Mouse (Mus musculus): ENCODE results near the gene Rassf3.

Gene Rassf3

DNA sequence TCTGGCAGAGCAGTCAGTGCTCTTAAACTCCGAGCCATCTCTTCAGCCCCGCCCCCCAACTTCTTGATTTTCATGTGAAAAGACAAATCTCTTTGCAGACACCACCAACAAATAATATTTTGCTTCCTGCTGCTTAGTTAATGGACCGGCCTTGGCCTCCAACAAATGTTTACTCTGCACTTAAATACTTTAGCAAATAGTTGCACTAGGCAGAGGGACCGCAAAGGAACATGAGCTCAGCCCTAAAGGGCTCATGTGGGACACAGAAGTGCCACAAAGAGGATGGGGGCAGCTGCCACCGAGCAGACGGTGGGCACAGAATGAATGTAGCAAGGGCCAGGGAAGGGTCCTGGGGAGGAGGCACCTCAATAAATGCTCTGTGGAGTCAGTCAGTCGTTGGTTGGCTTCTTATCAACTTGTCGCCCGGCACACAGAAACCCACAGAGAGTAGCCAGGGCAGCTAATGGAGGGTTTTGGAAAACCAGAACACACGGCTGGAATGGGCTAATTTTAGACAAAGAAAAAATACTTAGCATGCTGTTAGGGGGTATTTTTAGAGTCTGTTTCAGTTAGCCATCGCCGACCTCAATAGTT lies 44.0 kb downstream of the Rassf3 start:
- in situ Hi-C loops (cut with MboI, MseI): no loop called here

DNA sequence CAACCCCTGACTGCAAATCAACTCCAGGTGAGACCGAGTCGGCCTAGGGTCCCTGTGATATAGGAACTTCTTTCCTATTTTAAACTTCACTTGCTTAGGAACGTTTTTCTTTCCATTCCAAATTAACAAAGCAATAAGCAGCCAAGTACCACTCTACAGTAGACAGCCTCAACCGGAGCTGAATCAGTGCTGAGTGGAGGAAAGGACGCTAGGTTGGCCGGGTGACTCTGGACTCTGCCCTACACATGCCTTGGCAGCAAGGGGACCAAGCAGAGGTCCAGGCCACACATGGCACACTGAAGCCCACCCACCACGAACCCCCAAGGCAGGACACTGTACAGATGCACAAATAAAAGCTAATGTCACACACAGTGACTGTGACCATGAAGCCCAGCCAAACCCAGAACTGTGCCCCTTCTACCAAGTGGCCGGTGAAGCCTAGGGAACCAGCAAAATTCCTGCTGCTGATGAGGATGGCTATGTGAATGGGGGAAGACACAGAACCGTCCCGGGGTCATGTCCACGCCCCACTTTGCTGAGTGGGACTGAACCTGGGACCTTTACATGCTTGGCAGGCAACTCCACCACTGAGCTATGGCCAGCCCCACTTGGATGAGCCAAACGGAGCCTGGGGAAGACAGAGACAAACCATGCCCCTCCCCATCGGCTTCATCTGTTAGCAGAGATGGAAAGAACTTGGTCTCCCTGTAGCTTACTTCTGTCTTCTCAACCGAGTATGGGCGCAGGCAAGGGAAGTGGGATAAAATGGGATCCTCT lies 45.2 kb downstream of the Rassf3 start:
- in situ Hi-C loops (cut with MboI, MseI): no loop called here

DNA sequence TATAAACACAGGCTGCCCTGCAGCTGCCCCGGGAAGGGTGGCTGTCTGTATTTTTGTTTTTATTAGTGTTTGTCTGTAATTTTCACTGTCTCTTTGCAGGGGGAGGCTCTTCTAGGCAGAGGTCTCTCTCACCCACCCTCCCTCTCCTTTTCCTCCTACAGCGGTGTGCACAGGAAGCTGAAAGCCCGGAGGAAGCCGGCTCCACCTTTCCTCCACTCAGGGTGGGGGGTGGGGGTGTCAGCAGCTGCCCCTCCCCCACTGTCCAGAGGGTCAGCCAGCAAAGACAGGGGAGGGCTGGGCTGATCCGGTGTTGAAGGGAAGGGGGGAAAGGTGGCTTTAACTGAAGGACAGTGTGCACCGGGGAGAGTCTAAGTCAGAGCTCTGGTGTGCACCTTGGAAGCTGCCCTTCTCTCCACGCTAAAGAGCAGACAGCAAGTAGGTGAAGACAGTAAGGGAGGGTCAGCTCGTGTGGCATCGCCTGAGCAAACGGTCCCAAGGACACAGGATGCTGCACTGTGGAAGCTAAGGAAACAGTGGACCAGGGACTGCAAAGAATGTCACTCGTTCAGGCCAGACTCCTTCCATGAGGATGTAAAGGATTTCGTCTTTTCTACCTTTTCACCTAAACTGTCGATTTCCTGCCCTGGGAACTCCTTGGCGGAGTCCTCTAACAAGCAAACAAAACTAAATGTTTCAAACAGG lies 46.0 kb downstream of the Rassf3 start:
- in situ Hi-C loops (cut with MboI, MseI): loop anchor here (5.0 kb wide), 2 partner anchors 37 to 77 kb away; no protein-coding TSS in a partner anchor

DNA sequence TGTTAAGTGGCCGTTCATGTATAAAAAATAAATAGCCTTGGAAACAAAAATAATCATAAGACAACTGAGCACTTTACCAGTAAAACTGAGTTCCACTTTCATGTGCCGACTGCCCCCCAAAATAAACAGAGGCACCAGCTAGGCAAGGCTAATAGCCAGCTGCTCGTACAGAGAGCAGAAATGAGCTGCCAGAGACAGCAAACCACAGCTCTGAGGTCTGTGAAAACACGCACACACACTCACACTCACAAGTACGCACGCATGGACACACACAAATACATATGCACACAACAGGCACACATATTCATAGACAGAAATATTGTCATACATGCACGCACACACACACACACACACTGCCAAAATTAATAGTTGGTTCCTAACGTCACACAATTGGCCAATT lies 46.6 kb downstream of the Rassf3 start:
- in situ Hi-C loops (cut with MboI, MseI): loop anchor here (5.0 kb wide), 2 partner anchors 38 to 78 kb away; no protein-coding TSS in a partner anchor

DNA sequence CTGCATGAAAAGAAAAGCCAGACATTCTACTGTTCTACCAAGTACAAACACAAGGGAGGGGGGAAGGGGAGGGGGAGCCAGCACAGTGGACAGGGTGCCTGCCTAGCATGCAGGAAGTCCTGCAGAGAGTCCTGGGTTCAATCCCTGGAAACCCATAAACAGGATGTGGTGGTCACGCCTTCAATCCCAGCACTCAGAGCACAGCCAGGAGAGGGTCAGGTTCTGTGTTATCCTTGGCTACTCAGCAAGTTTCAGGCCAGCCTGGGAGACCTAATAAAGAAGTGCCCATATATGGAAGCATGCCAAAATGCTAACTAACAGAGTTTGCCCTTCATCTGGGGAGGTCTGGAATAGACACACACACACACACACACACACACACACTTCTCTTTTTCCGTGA lies 47.1 kb downstream of the Rassf3 start:
- in situ Hi-C loops (cut with MboI, MseI): loop anchor here (5.0 kb wide), 2 partner anchors 38 to 78 kb away; no protein-coding TSS in a partner anchor

DNA sequence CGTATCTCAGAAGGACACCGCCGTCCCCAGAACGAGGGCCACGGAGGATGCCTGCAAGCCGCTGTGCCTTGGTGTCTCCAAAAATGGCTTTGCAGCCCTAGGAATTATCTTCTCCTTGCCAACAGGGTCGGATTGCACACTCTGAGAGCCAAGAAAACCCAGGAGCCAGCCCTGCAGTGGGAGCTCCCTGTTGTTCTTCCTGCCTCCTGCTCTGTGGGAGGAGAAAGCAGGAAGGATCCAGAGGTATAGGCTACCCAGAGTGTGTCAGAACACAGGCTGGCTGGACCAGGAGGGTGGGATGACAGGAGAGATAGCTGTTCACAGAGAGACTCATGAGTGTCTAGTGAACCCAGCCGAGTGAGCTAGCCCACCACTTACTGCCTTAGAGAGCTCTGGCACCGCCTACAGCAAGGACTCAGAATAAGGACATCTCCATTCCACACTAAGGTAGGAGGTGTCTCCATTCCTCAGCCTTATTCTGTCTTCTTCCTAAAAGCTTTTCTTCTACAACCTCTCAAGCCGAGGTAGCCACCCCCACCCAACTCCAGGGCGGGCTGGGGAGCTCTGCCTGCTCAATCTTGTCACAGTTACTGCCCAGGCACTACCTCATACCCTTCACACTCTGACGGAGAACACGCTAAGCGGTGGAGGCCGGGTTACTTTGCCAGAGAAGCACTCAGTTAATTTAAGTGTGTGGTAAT lies 48.0 kb downstream of the Rassf3 start:
- in situ Hi-C loops (cut with MboI, MseI): loop anchor here (5.0 kb wide), 2 partner anchors 39 to 79 kb away; no protein-coding TSS in a partner anchor

DNA sequence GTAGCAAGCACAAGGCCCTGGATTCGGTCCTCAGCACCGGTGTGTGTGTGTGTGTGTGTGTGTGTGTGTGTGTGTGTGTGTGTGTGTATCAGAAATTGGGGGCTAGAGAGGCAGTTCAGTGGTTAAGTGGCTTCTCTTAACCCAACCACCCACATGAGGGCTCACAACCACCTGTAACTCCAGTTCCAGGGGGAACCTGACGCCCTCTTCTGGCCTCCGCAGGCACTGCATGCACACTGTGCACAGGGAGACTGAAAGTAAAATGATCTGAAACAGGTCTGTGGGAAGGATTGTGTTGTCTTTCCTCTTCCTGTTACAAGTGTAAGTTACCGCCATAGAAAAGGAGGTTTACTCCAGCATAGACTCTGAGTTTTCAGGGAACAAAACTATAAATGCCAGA lies 49.0 kb downstream of the Rassf3 start:
- in situ Hi-C loops (cut with MboI, MseI): loop anchor here (5.0 kb wide), 2 partner anchors 40 to 80 kb away; no protein-coding TSS in a partner anchor

DNA sequence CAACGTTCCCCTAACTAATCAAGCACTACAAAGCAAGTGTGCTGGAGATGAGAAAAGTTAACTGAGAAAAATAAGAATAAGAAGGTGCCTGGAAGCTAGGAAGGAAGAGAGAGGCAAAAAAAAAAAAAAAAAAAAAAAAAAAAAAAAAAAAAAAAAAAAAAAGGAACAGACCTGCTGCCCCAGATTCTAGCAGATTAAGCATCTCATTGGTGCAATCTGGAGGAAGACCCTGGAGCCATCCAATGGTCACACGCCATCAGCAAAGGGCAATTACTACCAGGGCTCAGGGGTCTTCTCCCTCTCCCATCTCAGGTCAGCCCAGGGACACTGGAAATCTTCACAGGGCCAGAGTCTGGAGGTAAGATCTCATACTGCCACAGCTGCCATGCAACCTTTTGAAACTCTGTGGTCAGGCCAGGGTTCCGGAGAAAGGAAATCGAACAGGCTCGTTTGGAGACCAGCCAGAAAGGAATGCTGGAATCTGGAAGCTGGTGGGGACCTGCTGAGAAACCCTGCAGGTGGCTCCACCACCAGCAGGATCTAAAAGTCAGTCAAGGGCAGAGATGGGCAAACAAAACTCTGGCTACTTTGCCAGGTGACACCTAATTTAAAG lies 49.6 kb downstream of the Rassf3 start:
- in situ Hi-C loops (cut with MboI, MseI): loop anchor here (5.0 kb wide), 2 partner anchors 41 to 81 kb away; no protein-coding TSS in a partner anchor

DNA sequence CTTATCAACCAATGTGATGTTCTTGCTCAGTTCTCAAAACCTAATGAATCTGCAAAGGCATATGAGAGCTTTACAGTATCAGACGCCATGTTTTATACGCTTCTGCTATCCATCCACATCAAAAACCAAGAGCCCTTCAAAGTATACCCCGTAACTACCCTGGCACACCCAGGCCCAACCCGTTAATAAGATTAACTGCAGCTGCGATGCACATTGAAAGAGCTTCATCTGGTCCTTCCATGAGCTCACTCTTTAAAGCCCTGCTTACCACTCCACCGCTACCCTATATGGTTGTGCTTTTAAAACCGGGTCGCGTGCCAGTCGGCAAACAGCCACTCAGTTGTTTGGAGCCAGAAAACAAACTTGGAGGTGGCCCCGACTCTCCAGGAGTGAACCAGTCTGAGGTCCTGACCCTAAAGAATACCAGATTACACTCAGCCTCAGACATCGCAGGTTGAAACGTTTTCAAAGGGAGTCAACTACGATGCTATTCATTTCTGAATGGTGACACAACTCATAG lies 50.6 kb downstream of the Rassf3 start:
- in situ Hi-C loops (cut with MboI, MseI): loop anchor here (5.0 kb wide), 2 partner anchors 42 to 82 kb away; no protein-coding TSS in a partner anchor

DNA sequence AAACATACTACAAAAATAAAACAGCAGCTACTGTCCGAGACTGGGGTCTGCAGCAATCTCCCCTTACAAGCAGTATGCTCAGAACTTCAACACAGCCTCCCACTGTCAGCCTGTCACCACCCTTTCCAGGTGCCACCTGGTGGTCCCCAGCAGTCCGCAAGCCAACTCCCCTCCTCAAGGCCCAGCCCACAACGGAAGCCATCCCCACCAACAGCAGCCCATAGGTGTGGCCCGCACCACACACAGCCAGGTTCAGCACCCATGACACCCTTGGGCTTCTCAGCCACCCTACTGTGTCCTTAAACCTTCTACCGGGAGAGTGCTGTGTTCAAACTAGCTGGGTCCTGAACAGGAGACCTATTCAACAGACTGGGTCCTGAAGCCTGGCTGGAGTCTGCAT lies 51.1 kb downstream of the Rassf3 start:
- in situ Hi-C loops (cut with MboI, MseI): loop anchor here (5.0 kb wide), 2 partner anchors 42 to 82 kb away; no protein-coding TSS in a partner anchor

DNA sequence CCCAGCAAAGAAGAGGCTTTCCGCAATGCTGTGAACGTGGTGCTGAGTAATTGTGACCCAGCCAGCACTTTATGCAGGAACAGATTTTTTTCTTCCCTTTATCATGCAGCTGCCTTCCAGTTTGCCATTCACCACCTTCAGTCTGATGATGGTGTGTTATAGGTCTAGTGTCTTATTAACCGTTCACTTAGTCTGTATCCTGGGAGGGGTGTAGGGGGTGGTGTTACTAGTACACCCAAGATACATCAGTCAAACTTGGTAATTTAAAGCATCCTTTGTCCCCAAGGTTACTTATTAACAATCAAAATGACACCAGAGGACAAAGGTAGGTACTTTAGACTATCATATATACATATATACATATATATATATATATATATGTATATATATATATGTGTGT lies 51.7 kb downstream of the Rassf3 start:
- in situ Hi-C loops (cut with MboI, MseI): no loop called here

DNA sequence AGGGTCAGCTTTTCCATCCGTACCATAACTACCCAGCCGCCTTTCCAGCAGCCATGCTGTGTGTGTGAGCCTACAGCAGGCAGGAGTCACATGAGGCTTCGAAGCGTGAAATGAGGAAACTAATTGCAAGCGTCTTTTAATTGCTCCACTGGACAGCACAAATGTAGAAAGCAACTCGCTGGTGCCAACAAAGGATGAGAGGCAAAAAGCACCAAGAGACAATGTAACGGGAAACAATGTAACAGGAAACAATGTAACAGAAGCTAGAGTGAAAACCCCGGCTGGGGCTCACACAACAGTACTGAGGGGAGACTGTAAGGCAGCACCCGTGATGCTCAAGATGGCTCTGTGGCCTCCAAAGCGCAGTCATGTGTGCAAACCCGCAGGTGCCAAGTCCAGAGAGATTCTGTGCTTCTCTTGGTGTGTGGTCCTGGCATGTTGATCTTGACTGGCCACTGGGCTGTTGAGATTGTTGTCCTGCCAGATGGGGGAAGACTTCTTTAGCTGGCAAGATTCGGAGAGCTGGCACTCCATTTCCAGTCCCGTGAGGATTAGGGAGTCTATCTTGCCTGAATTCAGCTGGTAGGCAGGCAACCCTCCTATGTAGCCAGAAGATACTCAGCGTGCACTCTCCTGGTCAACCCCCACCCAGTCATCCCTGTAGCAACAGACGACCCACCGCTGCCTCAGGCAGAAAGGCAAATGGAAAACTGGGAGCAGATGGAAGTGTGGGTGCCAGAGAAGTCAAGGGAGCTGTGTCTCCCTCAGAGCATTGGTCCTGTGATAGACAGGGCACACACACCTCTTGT lies 52.4 kb downstream of the Rassf3 start:
- in situ Hi-C loops (cut with MboI, MseI): no loop called here

DNA sequence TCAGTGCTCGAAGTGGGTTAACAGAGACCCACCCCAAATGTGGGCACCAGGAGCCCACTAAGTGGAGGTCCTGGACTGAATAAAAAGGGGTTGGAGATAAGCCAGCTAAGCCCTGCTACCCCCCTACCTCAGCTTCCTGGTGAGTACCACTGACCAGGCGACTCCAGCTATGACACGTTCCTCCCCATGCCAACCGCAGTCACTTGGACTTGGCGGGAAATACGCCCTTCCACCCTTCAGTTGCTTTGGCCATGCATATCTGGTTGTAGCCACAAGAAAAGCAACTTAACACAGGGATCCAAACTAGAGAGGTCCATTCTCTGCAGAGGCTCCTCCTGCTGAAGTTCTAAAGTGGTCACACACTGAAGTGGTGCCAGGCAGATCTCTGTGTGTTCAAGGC lies 53.9 kb downstream of the Rassf3 start:
- in situ Hi-C loops (cut with MboI, MseI): no loop called here

DNA sequence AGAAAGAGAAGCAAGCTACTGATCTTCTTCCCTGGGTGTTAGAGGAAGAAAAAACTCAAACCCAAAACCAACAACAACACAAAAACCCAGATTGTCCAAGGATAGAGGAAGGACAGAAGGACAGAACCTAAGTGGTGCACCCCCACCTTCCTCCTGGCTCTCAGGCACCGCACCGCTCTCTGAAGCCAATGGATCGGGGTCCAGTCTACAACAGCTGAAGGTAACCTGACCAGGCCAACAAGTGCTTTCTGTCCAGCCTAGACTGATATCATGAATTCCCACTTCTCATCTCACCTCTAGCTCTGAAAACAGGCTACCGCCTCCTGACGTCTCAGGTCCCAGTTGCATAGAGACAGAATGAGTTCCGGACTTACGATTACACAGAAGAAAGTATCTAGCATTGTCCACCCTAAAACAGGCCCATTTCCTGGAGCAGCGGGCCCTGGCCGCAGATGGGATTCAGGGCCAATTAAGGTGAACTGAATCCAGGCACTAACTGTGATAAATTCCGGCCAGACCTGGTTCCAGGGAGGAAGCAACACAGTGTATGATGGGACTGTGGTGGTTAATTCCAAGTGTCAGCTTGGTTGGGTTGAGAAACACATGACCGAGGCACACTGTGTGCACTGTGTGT lies 54.4 kb downstream of the Rassf3 start:
- in situ Hi-C loops (cut with MboI, MseI): no loop called here

DNA sequence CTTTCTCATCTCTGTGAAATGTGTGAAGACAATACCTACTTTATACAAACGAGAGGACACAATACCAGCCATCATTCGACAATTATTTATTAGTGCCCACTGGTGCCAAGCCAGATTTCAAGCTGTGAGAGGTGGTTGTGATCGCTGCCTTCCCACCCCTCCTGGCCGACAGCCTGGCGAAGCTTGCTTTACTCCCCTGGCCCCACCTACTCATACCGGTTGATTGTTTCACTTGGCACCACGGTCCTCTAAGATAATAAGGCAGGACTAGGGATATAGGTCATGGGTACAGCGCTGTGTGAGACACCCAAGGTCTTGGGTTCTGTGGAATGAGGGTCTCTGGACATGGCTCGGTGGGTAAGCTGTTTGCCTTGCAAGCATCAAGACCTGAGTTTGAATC lies 55.1 kb downstream of the Rassf3 start:
- in situ Hi-C loops (cut with MboI, MseI): no loop called here

DNA sequence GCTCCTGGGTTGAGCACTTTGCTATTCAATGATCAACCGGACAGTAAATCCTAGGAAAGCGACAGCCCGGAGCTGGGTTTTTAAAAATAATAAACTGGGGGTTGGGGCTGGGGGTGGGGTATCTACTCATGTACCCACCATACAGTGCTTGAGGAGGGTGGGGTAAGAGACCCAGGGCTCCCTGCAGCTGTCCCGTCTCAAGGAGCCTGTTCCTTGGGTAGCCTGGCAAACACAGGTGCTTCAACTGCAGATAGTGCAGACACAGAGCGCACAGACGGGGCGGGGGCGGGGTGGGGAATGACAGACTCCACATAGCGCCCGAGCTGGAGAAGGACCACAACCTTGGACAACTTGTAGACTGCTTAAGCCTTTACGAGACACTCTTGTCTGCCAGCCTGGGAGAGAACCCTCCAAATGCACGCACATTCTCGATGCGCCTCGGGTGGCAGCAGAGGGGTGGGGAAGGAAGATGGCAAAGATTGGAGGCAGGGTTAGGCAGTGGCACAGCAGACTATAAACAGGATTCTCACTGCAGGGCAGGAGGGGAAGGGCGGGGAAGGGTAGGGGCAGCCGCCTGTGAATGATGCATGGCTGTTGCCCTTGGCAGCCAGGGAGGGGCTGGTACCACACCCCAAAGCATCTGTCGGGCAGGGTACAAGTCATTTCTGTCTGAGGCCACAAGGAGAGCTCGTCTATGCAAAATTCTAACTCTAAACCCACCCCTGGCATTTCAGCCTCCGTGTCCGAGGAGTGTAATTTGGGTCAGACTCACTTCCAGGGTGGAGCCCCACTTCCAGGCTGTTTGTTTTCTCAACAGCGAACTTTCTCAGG lies 56.3 kb downstream of the Rassf3 start:
- in situ Hi-C loops (cut with MboI, MseI): no loop called here

DNA sequence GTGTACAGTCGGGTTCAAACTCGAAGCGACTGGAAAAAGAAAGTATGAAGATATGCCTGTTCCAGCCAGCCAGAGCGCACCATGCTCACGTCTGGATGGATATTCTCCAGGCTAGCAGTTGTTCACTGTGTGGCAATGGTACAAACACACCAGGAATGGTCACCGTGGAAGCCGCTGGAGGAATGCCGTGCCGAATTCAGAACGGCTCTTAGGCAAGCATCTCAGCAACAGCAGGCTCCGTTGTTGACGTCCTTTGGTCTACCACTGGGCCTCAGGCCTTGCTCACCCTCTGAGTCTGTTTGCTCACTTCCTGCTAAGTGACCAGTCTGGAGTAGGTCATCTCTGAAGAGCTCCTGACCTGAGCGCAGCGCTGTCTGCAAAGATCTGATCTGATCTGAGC lies 57.3 kb downstream of the Rassf3 start:
- in situ Hi-C loops (cut with MboI, MseI): no loop called here

DNA sequence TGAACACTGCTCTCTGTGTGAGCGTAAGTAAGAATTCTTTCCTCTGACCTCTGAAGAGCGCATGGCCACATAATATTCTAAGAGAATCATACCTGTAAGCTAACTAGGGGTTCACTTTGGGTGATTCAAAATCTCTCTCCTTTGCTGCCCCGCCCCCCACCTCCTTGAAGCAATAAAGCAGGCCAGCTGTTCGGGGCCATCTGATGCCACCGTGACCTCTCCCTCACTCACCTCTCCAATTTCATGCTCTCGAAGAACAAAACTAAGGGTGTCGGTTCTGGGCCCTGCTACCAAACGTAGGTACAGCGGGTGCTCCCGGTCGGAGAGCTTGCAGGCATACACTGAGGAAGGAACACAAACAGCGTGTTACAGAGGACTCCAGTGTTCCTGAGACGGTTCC lies 62.0 kb downstream of the Rassf3 start:
- in situ Hi-C loops (cut with MboI, MseI): no loop called here

DNA sequence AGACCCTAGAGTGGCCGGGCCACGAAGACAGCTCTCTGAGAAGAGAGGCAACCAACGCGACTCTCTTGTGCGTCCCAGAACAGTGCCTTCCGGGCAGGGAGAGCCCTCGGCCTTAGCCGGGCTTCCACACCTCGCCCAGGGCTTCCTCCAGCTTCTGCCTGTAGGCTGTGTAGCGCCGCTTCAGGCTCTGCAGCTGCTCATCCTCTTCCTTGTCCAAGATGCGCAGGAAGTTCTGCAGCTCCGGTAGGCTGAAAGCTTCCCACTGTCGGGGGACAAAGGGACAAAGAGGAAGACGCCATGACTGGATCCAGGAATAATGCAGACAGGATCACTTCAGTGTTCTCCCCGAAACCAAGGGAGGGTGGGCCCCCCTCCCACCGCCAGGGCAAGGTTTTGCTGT lies 63.3 kb downstream of the Rassf3 start:
- in situ Hi-C loops (cut with MboI, MseI): no loop called here

Data from T-helper 1 cell (primary cell).